Mouse (Mus musculus): ENCODE measurements around the gene Magi3. TPM values are rescaled to one million over a fixed set of nuclear protein-coding genes. Genes with fewer than 3 reads are reported as not detected.
A peak's percentile ranks its signal among the peaks of the same experiment; 100 is the strongest.

Gene Magi3
- polyA plus RNA-seq, 1 experiment from 2014 or later: 6.9 TPM

DNA sequence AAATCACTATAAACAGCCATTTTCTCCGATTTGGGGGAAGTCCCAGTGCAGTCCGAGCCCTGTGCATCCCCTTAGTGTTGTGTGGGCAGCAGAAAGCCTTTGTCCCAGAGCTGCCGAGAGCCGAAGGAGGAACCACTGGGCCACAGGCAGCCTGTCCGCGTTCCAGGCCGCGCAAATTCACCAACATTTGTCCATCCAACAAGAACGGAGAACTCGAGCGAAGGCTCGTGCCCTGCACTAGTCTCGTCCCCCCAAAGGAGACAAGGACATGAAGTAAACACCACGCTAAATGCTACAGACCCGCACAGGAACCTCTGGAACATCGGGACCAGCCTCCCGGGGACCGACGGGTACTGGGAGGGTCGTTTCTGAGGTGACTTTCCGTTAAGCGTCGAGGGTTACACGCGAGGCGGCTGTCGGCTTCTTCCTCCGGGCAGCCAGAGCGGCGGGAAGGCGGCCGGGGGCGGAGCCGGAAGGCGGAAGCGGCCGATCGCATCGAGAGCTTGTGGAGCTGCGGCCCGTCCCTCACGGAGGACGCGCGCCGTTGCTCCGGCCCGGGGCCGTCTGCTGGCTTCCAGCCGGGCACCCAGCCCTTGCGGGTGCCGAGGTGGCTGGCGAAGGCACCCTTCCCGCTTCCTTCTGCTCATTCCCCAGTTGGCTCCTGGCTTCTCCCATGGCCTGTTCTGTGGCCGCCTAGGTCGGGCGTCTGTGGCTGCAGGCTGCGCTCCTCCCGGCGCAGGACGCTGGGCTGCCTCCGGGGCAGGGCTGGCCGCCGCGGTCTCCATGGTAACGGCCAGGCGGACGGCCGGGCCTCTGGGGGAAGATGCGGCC lies 252.1 kb downstream of the Magi3 start, which contains the start of gene Phtf1:
Gene Phtf1 (plus strand): TSS at position 250 of the 831 bp plus-strand sequence.
- peak within 1 kb of the TSS; percentile 98 for H3K27ac ChIP-seq
- peaks cover 12% of the 10 kb centered on the region for H3K4me1 ChIP-seq
- no peaks in the 10 kb centered on the region for H3K27me3 ChIP-seq (replicated peaks)
- peak within 1 kb of the TSS; percentile 82 for H3K4me2 ChIP-seq (replicated peaks)
- H3K9ac ChIP-seq: peak within 1 kb of the TSS; percentile 92
- peak within 1 kb of the TSS; percentile 82 for H3K4me3 ChIP-seq
- ATAC-seq (ENCODE audit: low FRiP score, low read depth): peak; percentile 97
- H3K9me3 ChIP-seq: no peaks in the 10 kb centered on the region
- under 1% methylated on average over 70 of the region's 70 CpGs for WGBS
- H3K36me3 ChIP-seq: peaks cover 11% of the 10 kb centered on the region

DNA sequence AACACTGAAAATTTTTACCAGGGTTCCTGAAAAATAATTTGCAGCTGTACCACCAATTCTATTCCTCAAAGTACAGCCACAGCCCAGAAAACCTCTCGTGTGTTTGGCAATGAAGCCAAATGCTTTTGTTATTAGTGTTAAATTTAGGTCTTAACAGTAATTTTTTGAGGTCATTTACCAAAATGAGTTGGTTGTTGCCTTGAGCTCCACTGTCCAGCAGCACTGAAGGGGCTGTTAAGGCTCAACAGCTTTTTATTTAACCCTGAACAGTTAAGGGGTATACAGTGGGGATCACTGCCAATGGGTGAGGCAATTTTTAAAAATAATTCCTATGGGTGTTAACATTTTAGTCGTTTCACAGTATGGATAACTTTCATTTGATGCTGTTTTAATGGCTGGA lies 252.9 kb downstream of the Magi3 start:
- Histone ChIP-seq H3K9ac (peak overlapping the region; percentile 92), H3K27me3 (replicated peaks) (no peaks in the 10 kb centered on the region), H3K36me3 (peaks cover 14% of the 10 kb centered on the region), H3K4me3 (peak overlapping the region; percentile 82), H3K4me1 (peaks cover 12% of the 10 kb centered on the region), H3K27ac (peak overlapping the region; percentile 98; the same call in 1 of the 2 replicates), H3K9me3 (no peaks in the 10 kb centered on the region), H3K4me2 (replicated peaks) (peak overlapping the region; percentile 82)
- no peak for ATAC-seq (ENCODE audit: low FRiP score, low read depth)
- WGBS: 29% methylated on average over 2 of the region's 2 CpGs
